Mouse (Mus musculus) adrenal gland, postnatal 10 days (tissue): Measurements from ENCODE around the gene Ntn3. TPM values are rescaled to one million over a fixed set of nuclear protein-coding genes. Genes with fewer than 3 reads are reported as not detected.

Experiments used
- DNase-seq: peaks from one replicate; pipeline ENCODE4 v3.0.0; 2021; ENCODE audit warnings: mixed read lengths
- total RNA-seq, 2 experiments: library from RNA; stranded (reverse); gene quantifications; 2 replicates each; pipeline ENCODE4 v1.2.3; 2021

Gene Ntn3
- total RNA-seq, 2 experiments from 2014 or later = 3.1 to 4.2 TPM

- DNase-seq = peak; percentile 78
Measured at GRCm38 (mm10) chr17:24211631-24212440, 2.5 kb upstream of the Ntn3 start.

- no peak for DNase-seq
Measured at GRCm38 (mm10) chr17:24210591-24210990, 1.3 kb upstream of the Ntn3 start.

GRCm38 (mm10) chr17:24209916-24210240 is 547 bp upstream of the Ntn3 start:
- DNase-seq = no peak

GRCm38 (mm10) chr17:24208641-24209042 is 689 bp downstream of the Ntn3 start:
- peak; percentile 56 for DNase-seq

GRCm38 (mm10) chr17:24207768-24208640 is 1.3 kb downstream of the Ntn3 start:
- DNase-seq = no peak

- peak; percentile 65 for DNase-seq
Measured at GRCm38 (mm10) chr17:24206451-24207351, 2.6 kb downstream of the Ntn3 start.

- DNase-seq = peak; percentile 61
Measured at GRCm38 (mm10) chr17:24205908-24206361, 3.4 kb downstream of the Ntn3 start.

GRCm38 (mm10) chr17:24205284-24205888 is 3.9 kb downstream of the Ntn3 start, which contains the start of gene Tbc1d24:
Gene Tbc1d24, minus strand, starts transcription at chr17:24205562.
- peak; percentile 95 for DNase-seq

- peak; percentile 61 for DNase-seq
Measured at GRCm38 (mm10) chr17:24204846-24205245, 4.5 kb downstream of the Ntn3 start.

- peak; percentile 51 for DNase-seq
Measured at GRCm38 (mm10) chr17:24203611-24204534, 5.5 kb downstream of the Ntn3 start.

- no peak for DNase-seq
Measured at GRCm38 (mm10) chr17:24203068-24203467, 6.3 kb downstream of the Ntn3 start.

GRCm38 (mm10) chr17:24201092-24201491 is 8.2 kb downstream of the Ntn3 start:
- DNase-seq = no peak

- no peak for DNase-seq
Measured at GRCm38 (mm10) chr17:24199741-24200140, 9.6 kb downstream of the Ntn3 start.

- no peak for DNase-seq
Measured at GRCm38 (mm10) chr17:24199252-24199651, 10.1 kb downstream of the Ntn3 start.

GRCm38 (mm10) chr17:24197032-24197824 is 12.1 kb downstream of the Ntn3 start:
- DNase-seq = no peak

- no peak for DNase-seq
Measured at GRCm38 (mm10) chr17:24195349-24195748, 14.0 kb downstream of the Ntn3 start.

GRCm38 (mm10) chr17:24193769-24194168 is 15.6 kb downstream of the Ntn3 start:
- no peak for DNase-seq

GRCm38 (mm10) chr17:24193268-24193667 is 16.1 kb downstream of the Ntn3 start:
- no peak for DNase-seq

GRCm38 (mm10) chr17:24192848-24193247 is 16.5 kb downstream of the Ntn3 start:
- no peak for DNase-seq

GRCm38 (mm10) chr17:24191481-24191880 is 17.9 kb downstream of the Ntn3 start:
- DNase-seq = no peak
